In genomic region chr10:86060267-86060666, GRCm38 (mm10) we compare ENCODE assay signal across 15 mouse cellular contexts. TPM values are rescaled to one million over a fixed set of nuclear protein-coding genes. Genes with fewer than 3 reads are reported as not detected.
"Had no signal": no experiment of that assay in that cellular context is flagged by ENCODE, and none has a peak within 500 bp of the region (broad histone marks: within the 10 kb centered on the region; RNA-seq: fewer than 3 reads in every experiment).

No protein-coding gene starts in this region.

- H3K4me2 ChIP-seq: limb, embryonic 13.5 days; midbrain, embryonic 13.5 days had no signal

- H3K27me3 ChIP-seq: limb, embryonic 13.5 days; midbrain, embryonic 13.5 days had no signal

- H3K4me3 ChIP-seq: limb, embryonic 13.5 days; midbrain, embryonic 13.5 days had no signal

- H3K27ac ChIP-seq: limb, embryonic 13.5 days; liver, embryonic 14.5 days; midbrain, embryonic 13.5 days had no signal

- H3K9me3 ChIP-seq: midbrain, embryonic 13.5 days had no signal

- H3K9ac ChIP-seq: limb, embryonic 13.5 days; liver, embryonic 14.5 days; midbrain, embryonic 13.5 days had no signal

- DNase-seq: kidney, adult 8-10 months; kidney, postnatal 10 days; left cerebral cortex, postnatal 4 days; lung, adult 18-20 months; retina, postnatal 1 day; right cerebral cortex, postnatal 4 days; spleen, adult 18-20 months; thymus, adult 18-20 months; thymus, postnatal 14 days had no signal

- ATAC-seq: midbrain, embryonic 13.5 days had no signal

RNA-seq across cellular contexts. Expression of gene Bpifc, which starts 48.6 kb away (rescaled TPM):
- total RNA-seq: left cerebral cortex, postnatal 4 days; liver, adult 2 months had no signal
- polyA plus RNA-seq: large intestine, adult 2 months; liver, adult 2 months; midbrain, embryonic 13.5 days; neural tube, embryonic 11.5 days had no signal
